Mouse (Mus musculus): ENCODE data around the gene Cfi.

DNA sequence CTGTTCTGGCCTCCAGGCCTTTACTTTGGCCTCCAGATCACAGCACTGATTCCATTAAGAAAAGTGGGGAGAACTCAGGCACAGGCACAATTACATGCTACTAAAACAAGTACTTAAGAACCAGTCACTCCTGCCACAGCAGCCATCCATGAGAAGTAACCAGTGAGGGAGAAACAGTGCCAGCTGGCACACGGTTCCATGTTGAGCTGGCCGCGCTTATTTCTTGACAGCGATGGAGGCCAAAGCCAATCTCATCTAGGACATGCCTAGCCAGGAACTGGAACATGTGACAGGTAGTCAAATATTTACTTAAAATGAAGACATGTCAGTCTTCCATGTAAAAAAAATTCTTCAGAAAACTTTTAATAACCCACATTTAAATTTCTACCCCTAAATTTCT, 11.5 kb upstream of the Cfi start:
- TF ChIP-seq CTCF (IDR thresholded peaks at IDR 0.05; ENCODE audit: borderline replicate concordance, insufficient read depth, low read length) (no peak), POLR2A (IDR thresholded peaks at IDR 0.05; ENCODE audit: low read depth, low read length) (no peak)
